Mouse (Mus musculus) frontal cortex, postnatal 36 days (tissue): ENCODE data around the gene Crim1.

Source experiments
- DNase-seq, 2 experiments: peaks; one replicate each; pipeline ENCODE4 v3.0.0; 2022; ENCODE audit warnings: low spot score in 2 of 2

The Crim1 gene

GRCm38 (mm10) chr17:78326381-78326780 lies 126.3 kb downstream of the Crim1 start:
- no peak for DNase-seq

GRCm38 (mm10) chr17:78327187-78327586 lies 127.1 kb downstream of the Crim1 start:
- no peak for DNase-seq

- no peak for DNase-seq
Observed at GRCm38 (mm10) chr17:78328287-78328686, 128.2 kb downstream of the Crim1 start.

- DNase-seq, result no peak
Observed at GRCm38 (mm10) chr17:78331438-78331837, 131.4 kb downstream of the Crim1 start.

- no peak for DNase-seq
Observed at GRCm38 (mm10) chr17:78333275-78333674, 133.2 kb downstream of the Crim1 start.

GRCm38 (mm10) chr17:78335250-78335649 lies 135.2 kb downstream of the Crim1 start:
- DNase-seq, result no peak

GRCm38 (mm10) chr17:78343688-78344087 lies 143.6 kb downstream of the Crim1 start:
- no peak for DNase-seq

- DNase-seq, result no peak
Observed at GRCm38 (mm10) chr17:78347111-78347801, 147.2 kb downstream of the Crim1 start.

- DNase-seq, result no peak
Observed at GRCm38 (mm10) chr17:78351676-78352499, 151.8 kb downstream of the Crim1 start.

GRCm38 (mm10) chr17:78352500-78352855 lies 152.4 kb downstream of the Crim1 start:
- DNase-seq, result no peak

- DNase-seq, result no peak
Observed at GRCm38 (mm10) chr17:78354411-78354810, 154.4 kb downstream of the Crim1 start.

GRCm38 (mm10) chr17:78354871-78355270 lies 154.8 kb downstream of the Crim1 start:
- DNase-seq, result no peak

GRCm38 (mm10) chr17:78355611-78356010 lies 155.6 kb downstream of the Crim1 start:
- DNase-seq, result no peak

GRCm38 (mm10) chr17:78357753-78358152 lies 157.7 kb downstream of the Crim1 start:
- no peak for DNase-seq

GRCm38 (mm10) chr17:78358251-78358726 lies 158.2 kb downstream of the Crim1 start:
- no peak for DNase-seq

- no peak for DNase-seq
Observed at GRCm38 (mm10) chr17:78361939-78362728, 162.1 kb downstream of the Crim1 start.

- no peak for DNase-seq
Observed at GRCm38 (mm10) chr17:78364555-78365302, 164.7 kb downstream of the Crim1 start.

- DNase-seq, result no peak
Observed at GRCm38 (mm10) chr17:78366070-78366469, 166.0 kb downstream of the Crim1 start.

GRCm38 (mm10) chr17:78368481-78368880 lies 168.4 kb downstream of the Crim1 start:
- DNase-seq, result no peak

- no peak for DNase-seq
Observed at GRCm38 (mm10) chr17:78370445-78370844, 170.4 kb downstream of the Crim1 start.

- no peak for DNase-seq
Observed at GRCm38 (mm10) chr17:78373174-78373573, 173.1 kb downstream of the Crim1 start.
